Mouse (Mus musculus) CD4-positive, CD25-positive, alpha-beta regulatory T cell, adult 2 months (primary cell): ENCODE measurements around the gene Wipf2.
"Not testable (repeated sequence)": the region's sequence is repeated elsewhere in the genome, so short reads cannot be mapped to it uniquely, and the experiment has no call there.

Source experiments
- DNase-seq: peaks from one replicate; pipeline ENCODE4 v3.0.0-alpha.2; 2012; ENCODE audit warnings: low read depth, low spot score

Gene Wipf2

GRCm38 (mm10) chr11:98907437-98908173 lies 44.2 kb downstream of the Wipf2 start, which contains the start of gene Cdc6:
Gene Cdc6 (plus strand): TSS chr11:98907801.
- peak; percentile 96 for DNase-seq

- DNase-seq: peak; percentile 90
Measured at GRCm38 (mm10) chr11:98909654-98910053, 46.2 kb downstream of the Wipf2 start.

- DNase-seq: no peak
Measured at GRCm38 (mm10) chr11:98910415-98910814, 47.0 kb downstream of the Wipf2 start.

GRCm38 (mm10) chr11:98911498-98911897 lies 48.1 kb downstream of the Wipf2 start:
- no peak for DNase-seq

- no peak for DNase-seq
Measured at GRCm38 (mm10) chr11:98914196-98914595, 50.8 kb downstream of the Wipf2 start.

- peak; percentile 69 for DNase-seq
Measured at GRCm38 (mm10) chr11:98916376-98916775, 52.9 kb downstream of the Wipf2 start.

- no peak for DNase-seq
Measured at GRCm38 (mm10) chr11:98917428-98918005, 54.1 kb downstream of the Wipf2 start.

- DNase-seq: peak; percentile 66
Measured at GRCm38 (mm10) chr11:98918231-98918630, 54.8 kb downstream of the Wipf2 start.

- DNase-seq: no peak
Measured at GRCm38 (mm10) chr11:98919009-98919408, 55.6 kb downstream of the Wipf2 start.

- DNase-seq: not testable (repeated sequence)
Measured at GRCm38 (mm10) chr11:98921813-98922212, 58.4 kb downstream of the Wipf2 start.

GRCm38 (mm10) chr11:98922307-98922706 lies 58.9 kb downstream of the Wipf2 start:
- DNase-seq: peak; percentile 86

GRCm38 (mm10) chr11:98922851-98923711 lies 59.6 kb downstream of the Wipf2 start:
- not testable (repeated sequence) for DNase-seq

- no peak for DNase-seq
Measured at GRCm38 (mm10) chr11:98924633-98925175, 61.3 kb downstream of the Wipf2 start.

GRCm38 (mm10) chr11:98925265-98925721 lies 61.9 kb downstream of the Wipf2 start:
- DNase-seq: peak; percentile 63

- DNase-seq: no peak
Measured at GRCm38 (mm10) chr11:98925868-98926311, 62.5 kb downstream of the Wipf2 start.

GRCm38 (mm10) chr11:98926553-98926952 lies 63.1 kb downstream of the Wipf2 start:
- DNase-seq: no peak

- DNase-seq: peak; percentile 58
Measured at GRCm38 (mm10) chr11:98927438-98928076, 64.1 kb downstream of the Wipf2 start, which contains the start of gene Rara. Gene Rara (plus strand): TSS chr11:98927818.

GRCm38 (mm10) chr11:98928186-98928893 lies 64.9 kb downstream of the Wipf2 start:
- no peak for DNase-seq

GRCm38 (mm10) chr11:98929503-98929902 lies 66.1 kb downstream of the Wipf2 start:
- DNase-seq: no peak

- no peak for DNase-seq
Measured at GRCm38 (mm10) chr11:98930127-98930601, 66.7 kb downstream of the Wipf2 start.
